Mouse (Mus musculus) myocyte (in vitro differentiated cells): Measurements from ENCODE around the gene Mast4.

Source experiments
- E2F4 ChIP-seq: IDR thresholded peaks from one replicate; pipeline ENCODE4 v1.6.1; 2011; ENCODE audit warnings: mild to moderate bottlenecking, control low read depth, moderate library complexity; ENCODE audit not compliant: insufficient read depth
- MAX ChIP-seq: IDR thresholded peaks from one replicate; pipeline ENCODE4 v1.6.1; 2011; ENCODE audit warnings: low read depth, mild to moderate bottlenecking, control low read depth
- MYOD1 ChIP-seq, 3 experiments: IDR thresholded peaks; one replicate each; pipeline ENCODE4 v1.6.1; 2011; ENCODE audit warnings: control low read depth in 2 of 3, low read depth in 2 of 3, mild to moderate bottlenecking in 2 of 3, moderate library complexity in 1 of 3; ENCODE audit not compliant: insufficient read length in 2 of 3, control insufficient read depth in 1 of 3
- POLR2A ChIP-seq: IDR thresholded peaks from one replicate; pipeline ENCODE4 v1.6.1; 2011; ENCODE audit warnings: low read depth, mild to moderate bottlenecking, control low read depth, moderate library complexity; ENCODE audit not compliant: insufficient read length
- USF1 ChIP-seq: IDR thresholded peaks from one replicate; pipeline ENCODE4 v1.6.1; 2011; ENCODE audit warnings: low read depth, mild to moderate bottlenecking, control low read depth, moderate library complexity

- TF ChIP-seq USF1 (no peak), E2F4 (no peak), MAX (no peak), MYOD1 (IDR thresholded peaks at IDR 0.05; ENCODE audit: control insufficient read depth in 1 of 3, insufficient read length in 2 of 3, low read depth in 2 of 3) (no peak), POLR2A (no peak)
Measured at GRCm38 (mm10) chr13:103150671-103151070, 183.6 kb downstream of the Mast4 start.
